Mouse (Mus musculus) testis, adult 2 months (tissue): Measurements from ENCODE around the gene Harbi1. TPM values are rescaled to one million over a fixed set of nuclear protein-coding genes. Genes with fewer than 3 reads are reported as not detected.

ENCODE experiments used
- H3K27ac ChIP-seq: fragments of 200-500 bp; 2 replicates; pipeline ENCODE4 v1.5.1; 2012; ENCODE audit warnings: low read depth, low read length; ENCODE audit not compliant: control insufficient read depth, insufficient read depth
- H3K27me3 ChIP-seq: fragments of 200-500 bp; 2 replicates; pipeline ENCODE4 v1.6.1; 2012; ENCODE audit warnings: mild to moderate bottlenecking, low read length, moderate library complexity; ENCODE audit not compliant: control insufficient read depth, insufficient read depth
- H3K36me3 ChIP-seq: fragments of 200-500 bp; 2 replicates; pipeline ENCODE4 v1.6.1; 2012; ENCODE audit warnings: mild to moderate bottlenecking, low read length; ENCODE audit not compliant: control insufficient read depth, insufficient read depth
- H3K4me1 ChIP-seq: fragments of 200-500 bp; 2 replicates; pipeline ENCODE4 v1.6.1; 2012; ENCODE audit warnings: low read length; ENCODE audit not compliant: control insufficient read depth, insufficient read depth
- H3K4me3 ChIP-seq: fragments of 200-500 bp; 2 replicates; pipeline ENCODE4 v1.5.1; 2012; ENCODE audit warnings: low read depth, mild to moderate bottlenecking, low read length, moderate library complexity, mixed read lengths; ENCODE audit not compliant: control insufficient read depth
- CTCF ChIP-seq: fragments of 200-500 bp; IDR thresholded peaks from 2 replicates; pipeline ENCODE4 v1.5.1; 2012; ENCODE audit warnings: low read depth, mild to moderate bottlenecking, inconsistent platforms, low read length, moderate library complexity; ENCODE audit not compliant: control insufficient read depth, insufficient read depth, insufficient replicate concordance
- POLR2A ChIP-seq: fragments of 200-500 bp; IDR thresholded peaks from 2 replicates; pipeline ENCODE4 v1.6.1; 2012; ENCODE audit warnings: low read depth, mild to moderate bottlenecking, inconsistent platforms, low read length, moderate library complexity; ENCODE audit not compliant: control insufficient read depth
- polyA plus RNA-seq: library from polyadenylated mRNA; depleted of rRNA; stranded (reverse); fragments of >200 nt; gene quantifications from 2 replicates; pipeline ENCODE4 v1.2.3, GENCODE M21; 2012; rRNA removed

Gene Harbi1
- 3.3 and 4.0 TPM in 2 replicates for polyA plus RNA-seq

- TF ChIP-seq CTCF (no peak), POLR2A (peak; percentile 67)
- peak within 1 kb of the TSS; percentile 84 for H3K27ac ChIP-seq
Observed at GRCm38 (mm10) chr2:91710272-91711234, at the start of gene Harbi1, which contains the start of gene Atg13. Gene Harbi1 (plus strand): TSS chr2:91710852. Gene Atg13 (minus strand): TSS chr2:91710576.

GRCm38 (mm10) chr2:91660981-91661380 lies 49.7 kb upstream of the Harbi1 start:
- Histone ChIP-seq H3K4me1 (no peaks in the 10 kb centered on the region), H3K36me3 (peaks cover 5% of the 10 kb centered on the region), H3K27me3 (no peaks in the 10 kb centered on the region), H3K4me3 (no peak overlapping the region), H3K27ac (no peak overlapping the region)
- TF ChIP-seq CTCF (no peak), POLR2A (no peak)

More at GRCm38 (mm10) chr2:91710272-91711234, at the start of gene Harbi1, which contains the start of gene Atg13:
- H3K27me3 ChIP-seq, result no peaks in the 10 kb centered on the region
- H3K36me3 ChIP-seq, result no peaks in the 10 kb centered on the region
- peaks cover 3% of the 10 kb centered on the region for H3K4me1 ChIP-seq
- H3K4me3 ChIP-seq, result peak within 1 kb of the TSS; percentile 96

- TF ChIP-seq POLR2A (no peak), CTCF (no peak)
- Histone ChIP-seq H3K27ac (no peak overlapping the region), H3K36me3 (no peaks in the 10 kb centered on the region; the same call in 1 of the 2 replicates), H3K4me3 (no peak overlapping the region), H3K27me3 (no peaks in the 10 kb centered on the region), H3K4me1 (no peaks in the 10 kb centered on the region)
Observed at GRCm38 (mm10) chr2:91664780-91665179, 45.9 kb upstream of the Harbi1 start.

- Histone ChIP-seq H3K27ac (no peak overlapping the region), H3K4me1 (no peaks in the 10 kb centered on the region), H3K27me3 (no peaks in the 10 kb centered on the region), H3K36me3 (no peaks in the 10 kb centered on the region; the same call in 1 of the 2 replicates), H3K4me3 (no peak overlapping the region)
- TF ChIP-seq CTCF (no peak), POLR2A (no peak)
Observed at GRCm38 (mm10) chr2:91666386-91666910, 44.2 kb upstream of the Harbi1 start.

- Histone ChIP-seq H3K36me3 (no peaks in the 10 kb centered on the region; the same call in 1 of the 2 replicates), H3K27me3 (no peaks in the 10 kb centered on the region), H3K4me3 (no peak overlapping the region), H3K4me1 (no peaks in the 10 kb centered on the region), H3K27ac (no peak overlapping the region)
- TF ChIP-seq POLR2A, result no peak
- no peak for TF ChIP-seq CTCF
Observed at GRCm38 (mm10) chr2:91667747-91668146, 42.9 kb upstream of the Harbi1 start.

GRCm38 (mm10) chr2:91669326-91669725 lies 41.3 kb upstream of the Harbi1 start:
- H3K4me3 ChIP-seq, result no peak overlapping the region
- no peaks in the 10 kb centered on the region; the same call in 1 of the 2 replicates for H3K36me3 ChIP-seq
- TF ChIP-seq POLR2A (no peak), CTCF (no peak)
- H3K4me1 ChIP-seq, result no peaks in the 10 kb centered on the region
- H3K27me3 ChIP-seq, result no peaks in the 10 kb centered on the region
- H3K27ac ChIP-seq, result no peak overlapping the region

- TF ChIP-seq POLR2A (no peak), CTCF (no peak)
- Histone ChIP-seq H3K27me3 (no peaks in the 10 kb centered on the region), H3K4me3 (no peak overlapping the region), H3K27ac (no peak overlapping the region), H3K4me1 (no peaks in the 10 kb centered on the region), H3K36me3 (no peaks in the 10 kb centered on the region; the same call in 1 of the 2 replicates)
Observed at GRCm38 (mm10) chr2:91670038-91670437, 40.6 kb upstream of the Harbi1 start.
